Mouse (Mus musculus) forelimb bud, embryonic 11.5 days (tissue): ENCODE measurements around the gene Itga2.

Source experiments
- DNase-seq: peaks from one replicate; pipeline ENCODE4 v3.0.0-alpha.2; 2012; ENCODE audit warnings: low read depth, low spot score

Itga2 gene

DNA sequence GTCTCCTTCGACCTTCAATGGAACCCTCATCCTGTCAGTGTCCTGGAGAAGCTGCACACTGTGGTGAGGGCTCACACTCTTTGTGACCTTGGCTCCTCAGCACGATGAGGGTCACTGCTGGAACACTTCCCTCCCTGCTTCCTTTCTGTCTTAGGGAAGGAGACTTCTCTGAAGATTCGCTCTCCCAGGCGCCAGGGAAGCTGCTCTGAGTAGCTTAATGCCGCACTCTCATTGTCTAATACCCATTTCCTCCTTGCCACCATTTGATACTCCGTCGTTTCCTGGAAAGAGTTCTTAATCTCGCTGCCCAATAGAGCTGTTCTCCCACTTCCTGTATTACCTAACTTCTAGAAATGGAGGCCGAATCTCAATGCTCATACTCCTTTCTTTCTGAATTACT is 46.7 kb downstream of the Itga2 start:
- DNase-seq = no peak

DNA sequence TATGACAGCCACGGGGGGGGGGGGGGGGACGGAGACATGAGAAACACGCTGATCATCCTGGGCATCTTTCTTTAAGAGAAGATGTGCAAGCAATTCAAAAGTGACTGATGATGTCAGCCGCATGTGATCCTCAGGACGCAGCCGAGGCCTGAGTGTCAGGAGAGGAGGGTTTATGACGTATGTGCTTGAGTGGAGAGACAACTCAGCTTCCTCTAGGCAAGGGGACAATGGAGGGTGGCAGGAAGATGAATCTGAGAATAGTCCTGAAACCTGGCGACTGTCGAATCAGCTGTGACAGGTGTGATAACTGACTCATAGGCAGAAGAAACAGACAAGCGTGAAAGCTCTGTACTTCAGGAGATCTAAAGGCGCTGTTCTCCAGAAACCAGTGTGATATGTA is 53.2 kb downstream of the Itga2 start:
- DNase-seq = no peak

DNA sequence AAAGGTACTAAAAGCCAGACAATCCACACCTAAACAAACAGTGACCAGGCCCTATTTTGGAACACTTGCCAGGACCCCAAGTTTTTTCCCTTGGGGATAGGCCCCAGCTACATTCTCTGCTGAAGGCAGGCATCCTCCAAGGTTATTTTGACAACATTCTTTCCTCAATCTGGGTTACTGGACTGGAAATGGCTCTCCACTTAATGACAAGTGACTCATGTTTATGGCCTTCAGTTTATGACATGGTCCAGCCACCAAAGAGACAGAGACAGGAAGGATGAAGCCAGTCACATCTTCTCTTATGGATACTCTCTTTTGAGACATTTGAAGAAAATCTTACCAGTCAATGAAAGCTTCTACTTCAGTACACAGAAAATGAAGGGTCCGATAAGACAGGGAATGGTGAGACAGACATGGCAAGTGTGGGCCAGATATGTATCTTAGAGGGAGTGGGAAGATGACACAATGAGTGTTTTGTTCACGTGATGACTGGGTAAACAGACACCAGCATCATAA is 55.8 kb downstream of the Itga2 start:
- no peak for DNase-seq

DNA sequence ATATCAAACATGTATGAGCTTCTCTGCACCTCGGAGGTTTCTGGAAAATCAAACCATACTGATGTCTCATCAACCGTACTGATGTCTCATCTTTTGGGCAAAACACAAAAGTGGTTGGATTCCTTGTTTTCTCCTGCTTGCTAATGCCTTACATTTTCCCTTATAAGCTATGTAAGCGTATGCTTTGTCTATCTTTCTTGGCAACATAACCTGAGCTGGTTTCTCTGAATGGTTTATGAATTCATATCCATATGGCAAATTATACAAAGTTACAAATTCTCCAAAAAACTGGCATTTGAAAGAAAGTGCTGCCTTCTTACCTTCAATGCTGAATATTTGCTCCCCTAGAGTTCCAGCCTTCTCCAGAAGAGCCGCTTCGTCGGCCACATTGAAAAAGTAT is 57.2 kb downstream of the Itga2 start:
- DNase-seq = no peak

DNA sequence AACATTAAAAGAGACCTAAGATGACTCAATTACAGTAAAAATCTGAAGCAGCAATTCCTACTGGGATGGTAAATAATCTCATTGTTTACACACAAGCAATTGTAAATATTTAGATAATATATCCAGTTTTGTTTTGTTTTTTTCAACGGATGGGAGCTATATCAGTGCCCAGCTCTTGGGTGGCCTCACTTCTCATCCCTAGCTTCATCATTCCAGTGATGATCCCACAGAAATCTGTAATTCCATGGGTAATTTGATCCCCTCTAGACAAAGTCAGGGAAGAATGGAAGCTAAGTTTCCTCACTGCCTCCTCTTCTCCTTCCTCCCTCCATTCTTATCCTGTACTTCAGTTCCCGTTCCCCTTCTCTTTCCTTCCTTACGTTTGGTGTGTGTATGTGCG is 74.4 kb downstream of the Itga2 start:
- no peak for DNase-seq

DNA sequence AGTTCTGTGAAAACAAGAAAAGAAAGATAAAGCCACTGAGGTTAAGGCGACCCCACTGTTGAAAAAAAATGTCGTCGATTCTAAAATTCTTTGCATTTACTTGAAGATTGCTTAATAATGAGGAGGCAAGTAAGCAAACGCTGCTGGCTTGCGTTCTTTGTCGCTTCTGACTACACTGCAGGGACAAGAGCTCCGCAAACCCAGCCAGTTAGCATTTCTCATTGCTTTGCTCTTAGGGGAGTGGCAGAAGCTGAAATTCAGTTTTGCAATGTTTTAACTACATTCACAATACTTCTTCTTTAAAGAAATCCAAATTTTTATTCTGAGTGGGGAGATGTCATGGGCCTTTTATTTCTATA is 75.7 kb downstream of the Itga2 start:
- DNase-seq = no peak

DNA sequence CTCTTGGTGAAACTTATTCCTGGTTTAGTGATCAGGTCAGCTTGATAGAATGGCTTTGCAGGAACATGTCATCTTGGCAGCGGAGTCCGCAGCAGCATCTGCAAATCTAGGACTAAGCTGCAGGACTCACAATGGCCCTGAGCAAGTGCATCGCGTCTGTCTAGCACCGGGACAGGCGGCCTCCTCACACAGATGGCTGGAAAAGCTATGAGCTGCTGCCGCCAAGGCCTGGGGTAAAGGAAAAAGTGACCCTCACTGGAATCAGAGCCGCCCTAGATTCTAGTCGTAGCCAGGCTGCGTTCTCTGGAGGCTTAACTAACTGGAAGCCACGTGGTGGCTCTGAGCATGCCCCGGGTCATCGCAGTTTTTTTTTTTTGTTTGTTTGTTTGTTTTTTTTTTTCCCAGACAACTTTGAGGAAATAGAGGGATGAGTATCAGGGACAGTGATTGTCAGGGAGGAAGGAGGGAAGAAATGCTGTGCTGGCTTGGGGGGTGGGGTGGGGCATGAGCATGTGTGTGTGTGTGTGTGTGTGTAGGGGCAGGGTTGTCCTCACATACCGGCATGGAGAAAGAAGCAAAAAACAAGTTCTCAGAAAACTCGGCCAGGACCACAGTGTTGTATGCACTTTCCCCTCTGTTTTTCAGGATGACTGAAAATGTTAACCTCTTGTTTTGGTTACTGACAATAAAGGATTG is 76.2 kb downstream of the Itga2 start:
- DNase-seq = no peak

DNA sequence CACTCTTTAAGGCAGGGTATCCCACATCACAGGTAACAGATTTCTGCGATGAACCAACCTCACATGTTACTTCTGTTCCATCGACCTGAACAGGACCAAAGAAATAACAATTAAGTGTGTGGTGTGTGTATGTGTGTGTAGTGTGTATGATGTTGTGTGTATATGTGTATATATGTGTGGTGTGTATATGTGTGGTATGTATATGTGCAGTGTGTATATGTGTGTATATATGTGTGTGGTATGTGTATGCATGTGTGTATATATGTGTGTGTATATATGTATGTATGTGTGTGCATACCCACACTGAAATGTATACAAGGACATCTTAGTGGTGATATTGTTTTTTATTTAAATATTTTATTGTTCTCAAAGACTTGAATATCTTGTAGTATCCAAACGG is 77.5 kb downstream of the Itga2 start:
- no peak for DNase-seq

DNA sequence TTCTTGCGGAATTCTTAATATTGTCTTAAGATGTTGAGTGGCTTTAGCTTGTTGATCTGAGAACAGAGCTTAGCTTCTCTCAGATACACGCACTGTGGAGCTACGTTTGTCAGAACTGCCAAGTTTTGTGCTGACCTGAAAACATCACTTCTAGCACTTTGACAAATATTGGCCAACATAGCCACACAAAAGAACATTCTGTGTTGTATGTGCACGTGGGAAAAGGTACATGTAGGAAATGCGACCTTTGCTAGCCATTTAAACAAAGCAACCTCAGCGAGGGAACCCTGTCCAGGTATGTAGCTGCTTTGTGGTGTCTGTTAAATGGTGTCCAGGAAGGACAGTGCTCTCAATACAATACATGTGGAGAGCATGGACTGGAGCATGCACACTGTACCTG is 77.9 kb downstream of the Itga2 start:
- no peak for DNase-seq

DNA sequence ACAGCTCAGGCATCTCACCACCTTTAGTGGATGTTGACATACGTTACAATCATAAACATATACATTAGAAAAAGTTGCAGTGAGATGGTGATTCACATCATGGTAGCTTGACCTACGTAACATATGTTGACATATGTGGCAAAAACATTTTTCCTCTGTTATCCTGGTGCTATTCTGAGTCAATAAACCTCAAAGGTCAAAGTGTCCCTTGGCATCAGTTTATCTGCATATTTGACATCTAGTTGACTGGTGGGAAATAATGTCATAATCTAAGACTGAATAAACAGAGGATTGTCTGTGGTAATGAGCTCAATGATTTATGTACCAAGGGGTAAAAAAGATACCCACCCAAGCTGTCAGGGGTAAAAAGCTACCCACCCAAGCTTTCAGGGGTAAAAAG is 78.7 kb downstream of the Itga2 start:
- DNase-seq = no peak

DNA sequence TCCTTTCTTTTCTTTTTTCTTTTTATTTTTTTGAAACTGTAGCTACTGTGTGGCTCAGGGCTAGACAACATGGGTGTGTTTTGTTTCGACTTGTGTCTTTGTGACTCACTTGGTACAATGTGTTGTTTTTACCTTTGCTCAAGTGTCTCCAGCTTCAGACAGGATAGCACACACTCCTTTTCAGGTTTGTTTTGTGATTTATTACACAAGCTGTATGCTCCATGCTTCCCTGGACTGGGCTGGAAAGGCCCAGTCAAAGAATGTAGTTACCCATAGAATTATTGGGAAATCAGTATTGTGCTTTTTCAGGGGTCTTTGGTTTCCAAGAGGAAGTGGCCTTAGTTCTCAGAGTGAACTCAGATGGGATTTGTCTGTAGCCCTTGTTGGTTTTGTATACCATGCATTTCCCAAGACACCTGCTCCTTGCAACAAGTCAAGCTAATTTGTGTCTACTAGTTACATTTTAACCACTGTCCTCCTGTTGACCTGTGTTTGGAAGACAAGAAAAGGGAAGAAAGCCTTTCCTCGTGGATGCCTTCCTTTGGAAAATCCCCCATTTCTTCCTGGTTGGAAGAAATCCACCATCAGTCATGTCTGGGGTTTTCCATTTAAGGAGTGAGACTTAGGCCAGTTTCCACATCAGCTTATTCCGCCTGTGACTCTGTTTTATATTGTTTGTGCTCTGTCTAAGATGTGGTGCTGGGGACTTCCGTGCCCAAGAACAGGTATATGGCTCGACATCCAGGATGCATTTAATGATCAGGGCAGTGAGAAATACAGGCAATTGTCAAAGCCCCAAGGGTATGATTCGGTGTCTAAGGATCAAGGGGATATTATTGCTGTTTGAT is 79.4 kb downstream of the Itga2 start:
- no peak for DNase-seq

DNA sequence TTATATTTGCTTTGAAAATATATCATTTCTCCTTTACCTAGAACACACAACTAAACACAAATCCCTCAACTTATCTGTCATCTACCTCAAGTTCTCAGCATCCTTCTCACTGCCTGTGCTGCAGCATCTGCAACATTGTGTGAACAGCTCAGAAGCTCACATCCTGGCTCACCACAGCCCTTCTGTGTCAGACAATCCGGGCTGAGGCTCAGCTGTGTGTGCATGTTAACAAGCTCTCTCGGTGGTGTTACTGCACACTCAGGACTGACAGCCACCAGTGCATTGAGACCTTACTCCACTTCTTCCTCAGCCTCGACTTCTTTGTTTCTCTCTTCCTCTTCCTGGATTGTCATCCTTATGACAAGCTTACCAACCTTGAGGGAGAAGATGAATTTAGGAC is 83.0 kb downstream of the Itga2 start:
- DNase-seq = no peak

DNA sequence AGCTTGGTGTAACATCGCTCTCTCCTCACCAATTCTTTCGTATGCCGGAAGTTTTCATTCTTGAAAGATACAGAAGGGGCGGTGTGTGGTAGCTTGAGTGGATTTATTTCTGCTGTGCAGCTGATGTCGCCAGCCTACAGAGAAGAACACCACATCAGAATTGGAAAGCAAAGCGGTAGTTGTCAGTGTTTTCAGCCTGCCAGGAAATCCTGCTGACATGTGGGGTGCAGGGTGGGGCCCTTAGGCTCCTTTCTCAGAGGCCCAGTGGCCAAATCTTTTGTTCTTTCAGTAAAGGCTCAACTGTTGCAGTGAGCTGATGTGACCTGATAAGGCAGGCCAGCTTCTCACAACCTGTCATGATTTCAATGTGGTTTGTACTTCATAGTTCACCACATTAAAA is 86.1 kb downstream of the Itga2 start:
- no peak for DNase-seq

DNA sequence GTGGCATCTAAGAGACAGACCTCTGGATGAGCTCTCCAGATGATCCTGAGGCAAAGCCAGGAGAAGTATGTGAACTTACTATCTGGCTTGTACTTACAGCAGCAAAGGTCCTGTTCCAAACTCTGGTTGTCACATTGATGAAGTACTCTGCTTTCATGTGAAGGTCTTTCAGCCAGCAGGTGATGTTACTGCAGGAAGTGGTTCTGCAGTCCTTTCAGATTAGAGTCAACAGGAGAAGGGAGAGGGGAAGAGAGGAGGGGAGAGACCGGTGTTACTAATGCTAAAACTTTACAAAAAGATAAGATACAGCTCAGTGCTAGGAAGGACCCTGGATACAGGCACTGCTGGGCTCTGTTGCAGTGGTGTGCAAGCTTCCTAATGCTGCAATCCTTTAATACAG is 88.6 kb downstream of the Itga2 start:
- DNase-seq = no peak

DNA sequence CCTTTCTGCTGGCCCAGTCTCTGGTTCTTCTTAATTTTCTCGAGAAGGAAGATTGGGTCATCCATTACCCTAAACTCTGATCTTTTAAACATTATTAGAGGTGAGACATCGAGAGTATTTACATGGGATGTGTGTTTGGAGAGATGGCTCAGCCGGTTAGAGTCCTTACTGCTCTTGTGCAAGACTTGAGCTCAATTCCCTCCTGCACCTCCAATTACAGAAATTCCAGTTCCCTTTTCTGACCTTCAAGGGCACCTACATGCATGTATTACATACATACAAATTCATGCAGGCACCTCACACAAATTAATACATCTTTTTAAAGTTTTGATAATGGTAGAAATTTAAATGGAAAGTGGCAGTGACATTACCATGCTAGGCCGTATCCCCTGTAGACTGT is 91.4 kb downstream of the Itga2 start:
- no peak for DNase-seq

DNA sequence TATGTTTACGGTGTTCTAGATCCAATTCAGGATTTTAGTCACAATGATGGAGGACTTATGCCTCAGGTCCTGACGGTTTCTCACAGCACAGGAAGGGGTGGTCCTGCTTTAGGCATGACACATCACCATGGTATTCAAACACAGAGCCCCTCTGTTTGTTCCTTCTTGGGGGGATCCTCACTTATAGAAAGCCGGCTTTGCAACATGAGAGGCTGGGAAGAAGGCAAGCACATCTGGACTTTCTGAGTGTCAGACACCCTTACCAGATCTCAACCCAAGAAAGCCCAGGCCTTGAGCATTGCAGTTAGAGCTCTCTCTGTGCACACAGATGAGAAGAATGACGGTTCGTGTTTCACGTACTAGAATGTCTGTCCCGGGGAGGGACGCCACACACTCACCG is 92.8 kb downstream of the Itga2 start:
- DNase-seq = no peak

DNA sequence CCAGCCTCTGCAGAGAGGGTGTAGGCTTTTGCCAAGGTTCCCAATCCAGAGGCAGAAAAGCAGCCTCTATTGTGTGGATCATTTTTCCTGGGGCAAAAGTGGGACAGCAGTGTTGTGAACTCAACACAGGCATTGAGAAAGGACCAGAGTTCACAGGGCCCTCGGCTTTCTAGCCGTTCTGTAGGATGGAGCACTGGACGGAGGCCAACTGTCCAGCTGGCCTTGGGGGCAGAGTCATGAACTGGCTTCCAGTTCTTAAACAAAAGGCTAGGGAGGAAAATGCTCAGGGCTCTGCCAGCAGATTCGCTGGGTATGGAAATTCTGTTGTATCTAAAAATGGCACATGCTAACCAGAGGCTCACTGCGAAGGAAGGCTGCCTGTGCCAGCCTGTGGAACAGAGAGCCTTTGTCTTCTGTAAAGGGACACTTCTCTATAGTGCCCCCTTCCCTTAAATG is 93.3 kb downstream of the Itga2 start:
- DNase-seq = no peak

DNA sequence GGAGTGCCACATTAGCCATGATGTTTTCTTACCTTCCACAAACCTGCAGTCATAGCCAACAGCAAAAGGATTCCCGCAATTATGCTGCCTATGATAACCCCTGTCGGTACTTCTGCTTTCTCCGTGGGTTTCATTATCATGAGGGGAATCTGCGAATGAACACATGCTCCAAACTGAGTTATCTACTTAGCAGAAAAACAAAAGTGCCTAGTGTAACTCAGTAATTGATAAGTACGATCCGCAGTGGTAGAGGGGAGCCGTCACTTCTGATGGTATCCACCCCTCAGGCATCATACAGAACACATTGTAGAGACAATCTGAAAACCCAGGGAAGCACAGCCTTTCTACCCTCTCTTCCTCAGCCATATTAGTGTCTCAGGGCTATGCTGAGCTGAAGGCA is 94.8 kb downstream of the Itga2 start:
- no peak for DNase-seq

DNA sequence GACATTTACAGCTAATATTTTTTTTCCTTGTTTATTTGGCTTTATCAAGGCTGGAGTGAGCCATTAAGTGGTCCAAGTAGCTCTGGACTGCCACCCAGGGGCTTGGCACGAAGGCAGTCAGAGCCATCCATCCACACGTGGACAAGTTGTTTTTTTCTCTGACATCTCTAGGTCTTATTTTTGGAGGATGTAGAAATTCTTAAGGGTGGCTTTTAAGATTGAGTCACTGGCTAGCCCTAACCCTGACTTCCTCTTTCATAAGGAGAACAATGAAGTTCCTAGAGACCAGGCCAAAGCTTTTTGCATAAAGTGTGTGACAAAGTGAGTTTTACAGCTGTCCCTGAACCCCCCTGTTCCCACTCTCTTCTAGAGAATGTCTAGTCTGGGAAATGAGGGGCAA is 97.3 kb downstream of the Itga2 start:
- DNase-seq = no peak

DNA sequence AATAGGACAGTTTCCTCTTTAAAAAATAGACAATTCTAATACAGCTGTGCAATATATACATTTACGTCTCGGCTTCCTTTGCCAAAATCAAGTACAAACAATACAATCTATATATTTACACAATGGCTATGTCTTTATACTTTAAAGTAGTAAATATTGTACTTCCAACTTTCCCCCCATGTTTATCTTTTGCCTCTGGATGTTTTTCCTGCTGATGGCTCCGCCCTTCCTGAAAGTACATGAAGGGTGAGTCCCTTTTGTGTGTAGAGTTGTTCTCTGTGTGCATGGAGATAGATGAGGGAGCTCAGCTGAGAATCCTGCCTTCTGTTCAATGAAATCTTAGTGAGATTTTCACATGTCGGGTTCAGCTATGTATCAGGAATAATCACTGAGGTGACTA is 98.5 kb downstream of the Itga2 start:
- no peak for DNase-seq

DNA sequence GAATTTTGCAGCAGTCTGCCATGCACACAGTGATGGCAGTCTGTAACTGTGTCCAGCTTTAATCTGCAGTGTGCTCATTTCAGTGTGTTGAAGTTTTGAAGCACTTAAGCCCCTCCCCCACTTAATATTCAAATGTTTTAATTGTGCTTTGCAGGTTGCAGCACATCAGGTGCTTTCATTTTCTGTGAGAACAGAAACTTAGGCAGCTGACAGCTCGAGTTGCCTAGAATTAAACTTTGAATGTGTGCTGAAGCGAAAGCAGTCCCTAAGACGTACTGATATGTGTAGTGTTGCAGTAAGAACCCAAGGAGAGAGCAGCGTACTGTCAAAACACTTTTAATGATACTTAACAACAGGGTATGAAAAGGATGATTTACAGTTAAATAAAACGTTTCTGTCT is 99.1 kb downstream of the Itga2 start:
- DNase-seq = no peak

DNA sequence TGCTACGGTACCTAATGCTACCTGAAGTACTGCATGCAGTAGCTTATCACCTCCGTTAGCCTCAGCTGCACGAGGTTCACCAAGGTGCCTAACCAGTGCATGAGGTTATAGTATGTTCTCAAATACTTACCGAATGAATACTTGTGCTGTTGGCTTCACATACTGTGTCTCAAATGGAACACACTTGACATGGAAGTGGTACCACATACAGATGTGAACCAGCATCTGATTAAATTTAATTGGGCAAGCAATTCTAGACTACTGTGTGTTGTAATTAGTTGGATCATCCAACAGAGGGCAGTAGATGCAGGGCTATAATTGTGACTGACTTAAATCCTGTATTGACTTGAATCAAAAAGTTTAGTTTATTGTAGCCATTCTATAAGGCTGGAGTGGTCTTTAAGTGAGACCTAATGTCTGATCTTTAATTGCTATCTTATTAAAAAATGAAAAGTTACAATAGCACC is 100.5 kb downstream of the Itga2 start:
- DNase-seq = peak; percentile 40

DNA sequence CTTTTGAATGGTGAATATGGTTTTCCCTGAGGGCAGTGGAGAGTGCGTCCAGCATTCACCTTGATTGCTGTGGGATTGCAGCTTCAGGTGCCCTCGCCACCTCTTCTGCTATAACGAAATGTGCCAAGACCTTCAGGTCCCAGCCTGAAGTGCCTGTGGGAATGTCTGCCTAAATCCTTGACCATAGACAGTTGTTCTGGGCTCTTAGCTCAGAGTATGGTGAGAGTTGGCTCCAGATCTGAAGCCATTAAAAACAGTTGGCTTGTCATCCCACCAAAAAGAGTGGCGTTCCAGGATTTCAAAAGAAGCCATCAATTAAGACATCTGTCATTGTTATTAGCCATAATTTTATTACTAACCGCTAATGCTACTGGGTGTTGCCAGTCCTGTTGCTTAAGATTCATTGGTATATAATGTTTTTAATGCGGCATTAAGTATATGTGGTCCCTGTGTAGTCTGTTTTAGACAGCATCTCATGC is 106.5 kb downstream of the Itga2 start:
- DNase-seq = no peak
